In the genomic region with DNA sequence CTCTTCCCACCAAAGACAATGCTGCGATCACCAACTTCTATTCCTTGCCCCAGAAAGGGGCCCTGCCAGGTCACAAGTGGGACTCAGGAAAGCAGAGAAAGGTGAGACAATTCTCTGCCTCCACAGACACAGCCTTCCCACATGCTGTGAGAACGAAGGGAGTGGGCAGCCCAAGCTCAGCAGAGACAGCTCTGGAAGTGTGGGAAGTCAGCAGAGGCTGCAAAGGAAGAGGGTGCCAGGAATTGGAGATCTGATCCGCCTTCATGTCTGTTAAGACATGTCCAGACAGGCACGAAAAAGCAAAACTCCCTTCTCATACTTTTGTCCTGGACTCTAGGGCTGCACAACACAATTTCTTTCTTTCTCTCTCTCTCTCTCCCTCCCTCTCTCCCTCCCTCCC, we compare ENCODE assay signal across 22 mouse cellular contexts. TPM values are rescaled to one million over a fixed set of nuclear protein-coding genes. Genes with fewer than 3 reads are reported as not detected.
A peak's percentile ranks its signal among the peaks of the same experiment; 100 is the strongest.
DNase-seq lines count a peak whose midpoint lies in the region; ATAC-seq and TF ChIP-seq lines count a peak whose summit lies in the region.
"Had no signal": no experiment of that assay in that cellular context is flagged by ENCODE, and none has a peak within 500 bp of the region (broad histone marks: within the 10 kb centered on the region; RNA-seq: fewer than 3 reads in every experiment).

No protein-coding gene starts in this region.

- DNase-seq in left cerebral cortex, adult 18-20 months (ENCODE audit: low spot score in 2 of 2), result peak; percentile 41 to 71
- no peak for DNase-seq in left cerebral cortex, postnatal 4 days
- peak; percentile 88 for DNase-seq in brain, adult 2 months (ENCODE audit: low read depth, low spot score)
- peak; percentile 65 to 74 for DNase-seq in left cerebral cortex, adult 9 months (ENCODE audit: low spot score in 2 of 2)
- DNase-seq in right cerebral cortex, postnatal 10 days (ENCODE audit: low spot score in 2 of 2), result peak; percentile 58 to 69
- no peak for DNase-seq in lung, adult 2 months
- DNase-seq: adrenal gland, adult 8-10 months; cerebellum, postnatal 14 days; gastrocnemius, postnatal 14 days; kidney, adult 2 months; kidney, postnatal 10 days; liver, postnatal 0 days; lung, postnatal 14 days; midbrain, embryonic 14.5 days had no signal

- H3K4me3 ChIP-seq in lung, adult 2 months (replicated peaks; ENCODE audit: extremely low read depth, low read depth, low read length), result no peak overlapping the region
- H3K4me3 ChIP-seq: embryonic facial prominence, embryonic 15.5 days; heart, embryonic 15.5 days; hindbrain, embryonic 10.5 days; limb, embryonic 10.5 days; megakaryocyte, embryonic 14.5 days; myocyte had no signal

- TF ChIP-seq POLR2A in lung, adult 2 months (IDR thresholded peaks at IDR 0.05; ENCODE audit: borderline replicate concordance, extremely low read depth, low read depth, low read length), result no peak

- no peak for ATAC-seq in inflammation-experienced regulatory T-cells, adult 6 months
- ATAC-seq: forebrain, embryonic 16.5 days; liver, postnatal 0 days had no signal

- TF ChIP-seq CTCF in lung, adult 2 months (IDR thresholded peaks at IDR 0.05; ENCODE audit: insufficient read depth, low read length), result no peak

- H3K4me1 ChIP-seq in lung, adult 2 months (ENCODE audit: control insufficient read depth, insufficient read depth, low read length), result peaks cover 10% of the 10 kb centered on the region; the same call in 1 of the 2 replicates

- intact Hi-C loops in left cerebral cortex, postnatal 4 days (cut with DNase I), result no loop called here

- 79% methylated on average over 4 of the region's 4 CpGs for WGBS in lung, adult 2 months

RNA-seq across cellular contexts. Expression of a gene that starts 12.1 kb away (rescaled TPM):
- 10 to 100 TPM; 25.1 to 27.8 TPM for total RNA-seq in left cerebral cortex, adult 18-20 months (2021)
- 10 to 100 TPM; 13.3 to 16.0 TPM for total RNA-seq in left cerebral cortex, postnatal 4 days (2021)
- 7.5 and 9.9 TPM in 2 replicates for polyA plus RNA-seq in lung, adult 2 months (2012; rRNA removed)
- polyA plus RNA-seq in inflammation-experienced regulatory T-cells, adult 6 months (2017; shearing (Covaris generic)), result 100 to 1,000 TPM; 136 to 203 (median 170) TPM

RNA-seq across cellular contexts. Expression of a gene that starts 38.8 kb away (rescaled TPM):
- total RNA-seq in left cerebral cortex, adult 18-20 months (2021), result 10 to 100 TPM; 19.7 to 21.5 TPM
- total RNA-seq in left cerebral cortex, postnatal 4 days (2021), result 10 to 100 TPM; 25.4 to 27.0 TPM
- polyA plus RNA-seq in lung, adult 2 months (2012; rRNA removed), result 16.4 and 23.7 TPM in 2 replicates
- polyA plus RNA-seq in inflammation-experienced regulatory T-cells, adult 6 months (2017; shearing (Covaris generic)), result 10 to 100 TPM; 10.4 to 14.3 (median 12.3) TPM

Comparison
In these comparisons a context has a peak if more than half of its experiments do, and no peak if none do; other contexts are left out.
1. DNase-seq: peak in left cerebral cortex, adult 18-20 months (2 of 2), brain, adult 2 months (single experiment), left cerebral cortex, adult 9 months (2 of 2) and right cerebral cortex, postnatal 10 days (2 of 2); none in left cerebral cortex, postnatal 4 days (single experiment) and lung, adult 2 months (single experiment).